Mouse (Mus musculus): ENCODE data around the gene Pax7. TPM values are rescaled to one million over a fixed set of nuclear protein-coding genes. Genes with fewer than 3 reads are reported as not detected.
A peak's percentile ranks its signal among the peaks of the same experiment; 100 is the strongest.

Pax7 gene
- total RNA-seq, 1 experiment from 2014 or later: not detected

DNA sequence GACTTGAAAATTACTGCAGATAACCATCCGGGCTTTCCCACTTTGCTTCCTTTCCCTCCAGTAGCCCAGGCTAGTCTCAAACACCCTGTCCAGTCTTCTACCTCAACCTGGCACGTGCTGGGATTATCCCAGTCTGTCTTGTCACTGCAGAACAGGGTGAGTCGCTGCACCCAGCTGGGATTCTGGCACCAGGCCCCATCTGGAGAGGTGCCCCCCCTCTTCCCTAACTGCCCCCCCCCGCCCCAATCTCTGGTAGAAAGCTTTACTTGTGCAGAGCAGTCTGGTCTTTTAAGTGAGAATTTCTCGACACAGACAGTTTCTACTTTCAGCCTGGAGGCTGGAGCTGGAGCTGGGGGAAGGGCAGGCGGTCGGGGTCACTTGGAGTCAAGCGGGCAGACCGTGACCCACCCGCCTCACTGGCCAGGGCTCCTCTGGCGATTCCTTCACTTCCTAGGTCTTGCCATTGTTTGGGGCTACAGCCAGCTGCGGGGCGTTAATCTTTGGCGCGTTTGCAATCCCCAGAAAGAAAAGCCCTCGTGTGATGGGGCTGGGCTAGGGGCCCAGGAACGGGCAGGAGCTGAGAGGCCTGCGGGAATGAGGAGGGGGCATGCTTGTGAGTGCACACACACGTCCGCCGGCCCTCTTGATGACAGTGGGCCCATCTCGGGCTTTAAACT, 22.4 kb downstream of the Pax7 start:
- no peak for DNase-seq

DNA sequence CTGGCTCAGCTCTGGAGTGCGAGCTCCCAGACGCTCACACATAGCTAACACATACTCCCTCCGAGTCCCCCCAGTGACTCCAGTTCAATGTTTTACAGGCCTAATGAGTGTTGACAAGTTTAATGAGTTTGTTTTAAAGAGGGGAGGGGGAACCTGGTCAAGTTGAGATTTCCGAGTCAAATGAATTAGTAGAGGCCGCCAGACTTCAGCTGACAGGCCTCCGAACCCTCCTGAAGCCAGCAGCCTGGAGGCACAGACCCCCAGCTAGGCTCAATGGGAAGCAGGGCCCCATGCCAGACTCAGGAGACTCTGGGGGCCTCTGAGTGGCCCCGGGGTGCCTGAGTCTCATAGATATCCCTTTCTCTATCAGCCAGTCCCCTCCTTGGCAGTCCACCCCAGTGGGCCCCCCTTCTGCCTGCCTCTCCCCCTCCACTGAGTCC, 23.9 kb downstream of the Pax7 start:
- no peak for DNase-seq

DNA sequence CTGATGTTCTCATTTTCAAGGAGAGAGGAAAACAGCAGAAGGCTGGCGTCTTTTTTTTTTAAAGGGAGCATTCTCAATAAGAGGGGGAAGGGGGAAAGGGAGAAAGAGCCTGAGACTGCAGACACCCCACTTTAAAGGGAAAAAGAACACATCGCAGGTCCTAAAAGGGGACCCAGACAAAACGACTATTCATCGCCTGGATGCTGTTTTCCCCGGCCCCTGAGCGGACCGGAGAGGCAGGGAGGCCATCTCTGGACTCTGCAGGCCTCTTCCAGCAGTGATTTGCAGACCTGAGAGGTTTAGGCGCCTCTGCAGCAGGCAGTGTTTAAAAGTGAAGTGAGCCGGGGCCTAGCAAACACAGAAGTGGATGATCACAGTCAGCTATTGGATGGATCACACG, 25.5 kb downstream of the Pax7 start:
- no peak for DNase-seq

DNA sequence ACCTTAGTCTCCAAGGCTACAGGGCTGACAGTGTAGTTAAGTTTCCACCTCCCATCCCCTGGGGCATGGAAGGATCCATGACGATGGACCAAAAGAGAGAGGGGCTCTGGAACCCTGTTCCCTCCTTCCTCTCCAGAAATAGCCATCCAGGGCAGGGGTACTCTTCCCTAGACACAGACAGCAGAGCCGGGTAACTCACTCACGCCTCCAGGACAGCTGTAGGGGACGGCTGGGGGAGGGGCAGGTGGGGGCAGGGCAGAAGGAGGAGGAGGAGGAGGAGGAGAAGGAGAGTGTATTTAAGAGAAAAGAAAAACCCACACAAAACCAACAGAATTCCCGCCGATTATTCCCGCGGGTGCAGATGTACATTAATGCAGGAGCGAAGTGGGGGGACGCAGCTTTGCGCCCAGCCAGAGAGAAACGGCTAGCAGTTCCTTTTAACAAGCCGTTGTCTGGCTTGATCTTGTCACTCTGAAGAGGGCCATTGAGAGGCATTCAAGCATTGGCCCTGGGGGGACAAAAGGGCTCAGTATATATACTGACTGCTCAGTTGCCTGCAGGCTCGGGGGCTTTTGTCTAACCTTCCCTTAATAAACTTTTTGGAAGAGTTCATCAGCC, 26.0 kb downstream of the Pax7 start:
- DNase-seq: no peak

DNA sequence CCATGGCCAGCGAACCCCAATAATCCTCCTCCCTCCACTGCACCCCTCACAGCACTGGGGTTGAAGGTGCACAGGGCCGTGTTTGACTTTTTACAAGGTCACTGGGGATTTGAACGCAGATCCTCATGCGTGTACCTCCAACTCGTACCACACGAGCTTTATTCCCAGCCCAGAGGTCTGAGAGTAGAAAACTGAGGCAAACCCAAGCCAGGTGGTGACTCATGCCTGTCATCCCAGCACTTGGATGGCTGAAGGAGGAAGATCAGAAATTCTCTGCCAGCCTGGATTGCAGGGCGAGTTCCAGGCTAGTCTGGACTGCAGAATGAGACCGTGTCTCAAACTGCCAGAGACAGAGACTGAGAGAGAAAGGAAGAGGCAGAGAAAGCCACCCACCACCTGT, 28.4 kb downstream of the Pax7 start:
- DNase-seq: no peak

DNA sequence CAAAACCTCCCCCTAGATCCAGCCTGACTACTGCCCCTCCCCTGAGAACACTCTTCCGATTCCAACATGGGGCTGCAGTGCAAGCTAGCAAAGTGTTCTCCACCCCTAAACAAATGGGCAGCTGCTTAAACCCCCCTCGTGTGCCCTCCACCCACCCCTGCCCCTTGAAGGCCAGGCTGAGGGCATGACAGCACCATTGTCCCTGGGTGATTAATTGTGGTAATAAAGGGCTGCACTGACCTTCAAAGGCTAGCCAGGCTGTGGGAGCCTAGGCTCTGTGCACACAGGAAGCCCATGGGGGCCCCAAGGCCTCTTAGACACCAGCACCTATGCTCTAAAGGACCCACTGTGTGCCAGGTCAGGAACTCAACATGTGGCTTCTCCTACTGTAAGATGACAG, 29.3 kb downstream of the Pax7 start:
- peak; percentile 34 for DNase-seq

DNA sequence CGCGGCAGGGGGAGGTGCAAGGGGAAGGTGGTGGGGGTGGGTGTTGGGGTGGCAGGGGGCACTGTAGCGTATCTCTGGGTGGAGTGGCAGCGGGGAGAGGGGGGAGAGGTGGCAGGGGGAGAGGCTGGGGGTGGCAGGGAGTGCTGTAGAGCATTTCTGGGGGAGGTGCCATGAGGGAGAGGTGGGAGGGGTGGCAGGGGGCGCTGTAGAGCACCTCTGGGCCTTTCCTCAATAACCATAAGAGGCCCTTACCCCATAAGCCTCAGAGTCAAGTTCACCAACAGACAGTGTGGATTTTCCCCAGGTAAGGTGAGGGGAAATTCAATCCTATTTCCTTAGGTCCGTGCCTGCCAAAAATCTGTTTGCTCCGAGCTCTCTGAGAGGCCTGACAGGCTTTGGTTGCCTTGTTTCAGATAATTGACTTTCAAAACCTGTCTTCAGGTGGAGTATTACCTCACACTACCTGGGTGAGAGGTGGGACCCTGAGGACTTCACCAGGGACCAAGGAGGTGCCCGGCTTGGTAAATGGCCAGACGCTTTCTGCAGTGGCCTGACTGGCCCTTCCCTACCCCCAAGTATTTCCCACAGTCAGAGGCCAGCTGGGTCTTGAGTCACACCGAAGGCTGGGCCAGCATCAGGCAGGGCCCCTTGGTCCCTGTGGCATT, 33.8 kb downstream of the Pax7 start:
- DNase-seq: no peak

DNA sequence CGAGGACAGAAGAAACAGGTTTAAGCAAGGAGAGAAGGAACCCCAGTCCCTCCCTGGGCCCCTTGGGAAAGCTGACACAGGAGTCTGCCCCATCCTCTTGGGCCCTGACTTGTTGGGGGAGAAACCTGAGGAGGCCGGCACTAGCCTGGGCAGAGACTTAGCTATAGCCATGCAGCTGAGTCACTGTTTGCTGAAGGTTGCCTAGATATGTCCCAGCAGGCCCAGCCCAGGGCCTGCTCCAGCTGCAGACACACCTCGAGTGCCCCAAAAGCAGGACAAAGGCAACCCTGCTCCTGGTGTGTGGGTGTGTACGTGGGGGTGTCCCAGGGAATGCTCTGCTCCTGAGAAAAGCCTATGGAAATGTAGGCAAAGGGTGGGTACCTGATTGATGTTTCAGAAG, 36.0 kb downstream of the Pax7 start:
- no peak for DNase-seq

DNA sequence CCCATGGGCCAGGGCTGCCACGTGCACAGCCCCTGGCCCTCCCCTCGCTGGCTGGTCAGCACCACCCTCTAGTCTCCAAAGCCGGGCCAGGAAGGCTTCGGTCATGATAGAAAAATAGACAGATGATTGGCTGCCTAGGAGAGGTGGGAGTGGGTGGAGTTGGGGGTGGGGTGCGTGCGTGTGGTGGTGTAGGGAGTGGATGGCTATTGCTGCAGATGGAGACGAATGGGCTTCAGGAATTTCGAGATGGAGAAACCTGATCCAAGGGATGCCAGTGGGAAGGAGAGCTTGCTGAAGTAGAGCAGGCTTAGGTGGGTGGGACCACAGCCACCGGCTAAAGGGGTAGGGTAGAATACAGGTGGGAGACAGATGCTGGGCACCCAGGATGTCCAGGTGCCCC, 37.2 kb downstream of the Pax7 start:
- no peak for DNase-seq

DNA sequence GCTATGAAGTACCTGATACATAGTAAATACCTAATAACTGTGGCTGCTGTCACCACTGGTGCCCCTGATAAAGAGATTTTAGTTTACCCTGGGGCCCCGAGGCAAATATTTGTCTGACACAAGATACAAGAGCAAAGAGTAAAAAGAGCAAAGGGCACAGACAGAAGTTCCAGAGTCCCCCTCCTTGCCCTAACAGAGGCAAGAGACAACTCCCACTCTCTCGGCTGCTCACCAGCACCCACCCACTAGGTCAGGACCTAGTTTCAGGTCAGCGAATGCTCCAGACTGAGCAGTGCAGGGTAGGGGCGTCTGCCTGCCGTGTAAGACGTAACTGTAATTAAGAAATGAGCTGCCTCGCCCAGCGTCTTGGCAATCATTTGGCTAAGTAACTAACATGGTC, 42.2 kb downstream of the Pax7 start:
- no peak for DNase-seq

DNA sequence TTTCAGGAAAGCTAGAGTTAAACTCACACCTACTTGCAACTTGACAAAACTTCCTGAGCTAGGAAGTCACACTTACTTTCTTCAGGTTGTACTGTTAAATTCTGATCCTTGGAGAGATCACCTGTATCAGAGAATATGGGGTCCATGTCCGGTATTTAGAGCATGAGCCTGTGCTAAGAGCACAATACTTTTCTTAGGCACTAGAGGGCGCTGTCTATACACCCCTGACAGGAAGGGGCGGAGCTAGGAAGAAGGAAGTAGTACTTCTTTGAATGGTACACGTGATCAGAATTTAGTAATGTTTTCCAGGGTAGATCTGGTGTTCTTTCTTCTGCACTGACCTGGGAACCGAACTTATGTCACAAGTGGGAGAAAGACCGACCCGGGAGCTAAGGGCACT, 43.6 kb downstream of the Pax7 start:
- no peak for DNase-seq

DNA sequence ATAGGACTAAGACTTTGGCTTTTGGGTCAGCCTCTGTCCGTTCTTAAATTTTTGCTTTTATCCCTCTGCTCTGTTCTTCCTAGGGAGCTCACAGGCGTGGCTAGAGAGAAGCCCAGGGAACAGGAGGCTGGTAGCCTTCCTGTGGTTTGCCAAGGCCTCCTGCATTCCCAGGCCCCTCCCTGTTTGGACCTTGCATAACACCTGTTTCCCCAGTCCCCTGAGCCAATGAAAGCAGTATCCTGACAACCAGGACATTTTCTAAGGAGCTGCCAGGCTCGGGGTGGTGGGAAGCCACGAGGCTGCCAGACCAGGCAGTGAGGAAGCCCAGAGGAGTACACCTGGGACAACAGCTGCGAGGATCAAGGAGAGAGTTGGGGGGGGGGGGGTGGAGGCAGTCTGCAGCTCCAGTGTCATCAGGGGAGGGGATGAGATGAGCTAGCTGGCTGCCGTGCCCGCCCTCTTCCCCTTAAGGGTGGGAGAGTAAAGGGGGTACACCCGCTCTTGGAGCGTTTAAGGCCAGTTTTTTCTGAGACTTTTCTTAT, 50.3 kb downstream of the Pax7 start:
- DNase-seq: no peak

DNA sequence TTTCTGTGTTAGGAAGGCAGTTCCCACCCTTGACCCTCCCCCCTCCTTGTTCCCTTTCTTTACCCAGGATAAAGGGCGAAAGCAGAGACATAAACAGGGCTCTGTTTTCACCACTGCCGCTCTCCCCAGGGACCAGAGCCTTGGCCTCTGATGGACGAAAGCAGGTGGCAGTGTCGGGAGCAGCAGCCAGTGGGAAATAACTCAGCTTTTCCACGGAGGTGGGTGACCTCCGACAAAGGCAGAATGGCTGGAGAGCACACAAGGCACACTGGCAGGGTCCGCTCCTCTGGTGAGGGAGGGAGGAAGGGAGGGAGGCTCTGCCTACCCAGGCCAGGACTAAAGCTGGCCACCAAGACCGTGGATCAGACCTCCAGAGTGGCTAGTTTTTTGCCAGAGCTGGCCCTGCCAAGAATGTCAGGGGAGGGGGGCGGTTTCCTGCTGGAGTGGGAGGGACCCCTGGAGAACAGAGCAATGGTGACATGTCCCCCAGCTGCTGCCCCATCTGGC, 62.1 kb downstream of the Pax7 start:
- peak; percentile 21 for DNase-seq

DNA sequence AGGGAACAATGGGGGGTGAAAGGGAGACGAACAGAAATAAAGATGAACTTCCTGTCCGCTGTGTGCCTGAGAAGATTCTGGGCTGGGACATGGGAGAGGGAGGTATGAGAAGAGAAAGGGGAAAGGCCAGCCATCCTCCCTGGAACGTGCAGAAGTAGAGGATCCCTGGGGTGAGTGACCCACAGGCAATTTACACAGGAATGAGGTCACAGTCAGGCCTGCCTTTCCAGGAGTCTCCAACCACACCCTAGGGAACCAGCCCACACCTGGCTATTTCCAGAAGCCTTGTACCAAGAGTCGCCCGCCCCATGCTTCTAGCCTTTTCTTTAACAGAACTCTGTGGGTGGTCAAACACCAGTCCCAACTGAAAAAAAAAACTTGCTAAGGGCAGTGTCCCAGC, 65.5 kb downstream of the Pax7 start:
- DNase-seq: no peak

DNA sequence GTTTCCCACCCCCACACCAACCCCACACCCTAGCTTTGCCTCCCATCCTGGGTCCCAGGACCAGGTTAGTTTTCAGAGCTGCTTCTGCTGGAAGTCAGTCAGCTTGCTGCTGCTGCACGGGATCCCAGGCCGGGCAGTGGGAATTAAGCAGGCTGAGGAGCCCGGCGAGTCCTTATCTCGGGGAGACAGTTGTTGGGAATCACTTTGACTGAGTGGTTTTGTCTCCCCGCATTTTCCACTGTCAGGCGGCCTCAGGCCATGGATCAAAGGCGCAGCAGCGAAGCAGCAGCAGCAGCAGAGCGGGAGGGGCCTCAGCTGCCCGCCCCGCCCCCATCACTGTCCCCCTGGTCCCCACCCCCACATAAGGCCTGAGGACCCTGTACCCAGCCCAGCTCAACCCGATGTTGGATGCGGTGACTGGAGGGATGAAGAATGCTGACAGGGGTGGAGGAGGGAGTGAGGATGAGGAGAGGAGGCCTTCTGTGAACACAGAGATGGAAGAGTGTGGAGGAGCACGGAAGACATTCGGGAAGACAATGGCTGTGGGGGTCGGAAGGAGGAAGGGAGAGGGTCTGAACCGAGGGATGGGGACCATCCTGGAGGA, 66.1 kb downstream of the Pax7 start:
- DNase-seq: no peak

DNA sequence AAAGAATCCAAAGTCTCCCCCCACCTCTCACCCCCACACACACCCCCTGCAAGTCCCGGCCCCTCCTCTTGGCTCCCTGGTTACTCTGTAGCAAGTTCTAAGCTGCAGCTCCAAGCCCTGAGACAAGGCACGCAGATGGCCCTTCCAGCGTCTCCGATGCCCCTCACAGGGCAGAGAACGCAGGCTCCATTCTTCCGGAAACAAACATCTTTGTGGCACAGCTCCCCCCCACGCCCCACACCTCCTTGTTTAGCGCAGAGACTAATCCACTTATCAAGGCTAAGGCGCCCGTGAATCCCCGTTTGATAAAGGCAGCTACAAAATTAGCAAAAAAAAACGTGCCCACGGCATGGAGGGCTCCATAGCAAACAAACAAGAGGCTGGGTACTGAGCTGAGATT, 71.4 kb downstream of the Pax7 start:
- DNase-seq: no peak

DNA sequence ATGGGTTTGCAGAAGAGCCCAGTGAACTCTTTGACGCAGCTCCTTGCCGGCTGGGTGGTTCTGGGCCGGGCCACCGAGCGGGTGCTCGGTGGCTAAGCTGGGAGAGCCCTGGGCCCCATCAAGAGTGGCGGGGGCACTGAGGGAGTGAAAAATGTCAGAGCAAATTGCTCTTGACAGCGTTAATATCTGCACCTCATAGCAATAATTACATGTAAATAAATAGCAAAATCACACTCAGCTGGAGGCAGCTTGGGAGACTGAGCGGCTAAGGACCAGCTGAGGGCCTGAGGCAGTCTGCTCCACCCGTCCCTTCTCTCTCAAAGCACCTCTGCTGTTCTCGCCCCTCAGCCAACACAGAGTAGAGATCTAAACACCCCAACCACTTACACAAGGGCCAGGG, 72.6 kb downstream of the Pax7 start:
- DNase-seq: no peak

DNA sequence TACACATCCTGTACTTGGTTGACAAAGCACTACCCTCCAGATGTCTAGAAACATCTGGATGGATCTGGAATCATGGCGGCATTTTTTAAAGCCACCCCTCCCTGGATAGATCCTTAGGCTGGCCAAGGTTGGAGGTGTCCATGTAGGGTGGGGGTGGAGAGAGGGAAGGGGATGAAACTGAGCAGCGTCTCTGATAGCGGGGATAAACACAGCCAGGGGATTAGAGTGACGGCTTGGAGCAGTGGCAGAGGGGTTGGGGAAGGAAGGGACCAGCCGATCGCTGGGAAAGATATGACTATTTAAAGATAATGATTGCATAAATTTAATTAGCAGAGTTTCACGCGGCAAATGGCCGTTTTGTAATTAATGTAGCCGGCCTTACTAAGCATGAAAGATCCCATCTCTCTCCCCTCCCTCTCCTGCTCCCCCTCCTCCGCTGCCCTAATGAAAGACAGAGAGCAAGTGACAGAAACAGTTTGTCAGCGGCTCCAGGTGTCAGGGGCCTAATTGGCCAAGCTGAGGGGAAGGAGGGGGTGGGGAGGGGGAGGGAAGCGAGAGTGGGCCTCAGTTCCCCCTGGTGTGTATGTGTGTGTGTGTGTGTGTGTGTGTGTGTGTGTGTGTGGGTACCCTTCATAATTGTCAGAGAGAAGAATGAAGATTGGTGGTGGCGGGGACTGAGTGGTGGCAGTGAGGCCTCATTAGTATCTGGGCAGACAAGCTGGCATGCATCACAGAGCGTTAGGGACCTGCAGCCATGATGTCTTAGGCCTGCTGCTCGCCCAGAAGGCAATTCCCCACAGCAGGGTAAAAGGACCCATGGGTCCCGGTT, 74.6 kb downstream of the Pax7 start:
- DNase-seq: no peak

DNA sequence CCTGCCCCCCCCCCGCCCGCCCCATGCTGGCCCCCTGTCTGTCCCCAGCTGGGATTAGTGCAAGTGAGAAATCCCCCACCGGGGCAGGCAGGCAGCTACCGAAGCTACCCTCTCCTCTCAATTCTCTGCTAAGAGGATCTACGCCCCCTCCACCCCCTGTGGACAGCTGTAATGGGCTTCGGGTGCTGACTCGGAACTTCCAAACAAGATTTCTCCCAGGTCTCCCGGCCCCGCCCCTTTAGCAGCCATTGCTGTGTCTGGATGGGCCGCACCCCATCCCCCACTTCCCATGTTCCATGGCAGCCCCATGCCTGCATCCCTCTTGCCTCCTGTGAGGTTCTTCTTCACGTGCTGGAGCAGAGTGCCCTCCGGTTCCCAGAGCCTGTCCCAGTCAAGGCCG, 76.4 kb downstream of the Pax7 start:
- DNase-seq: no peak

DNA sequence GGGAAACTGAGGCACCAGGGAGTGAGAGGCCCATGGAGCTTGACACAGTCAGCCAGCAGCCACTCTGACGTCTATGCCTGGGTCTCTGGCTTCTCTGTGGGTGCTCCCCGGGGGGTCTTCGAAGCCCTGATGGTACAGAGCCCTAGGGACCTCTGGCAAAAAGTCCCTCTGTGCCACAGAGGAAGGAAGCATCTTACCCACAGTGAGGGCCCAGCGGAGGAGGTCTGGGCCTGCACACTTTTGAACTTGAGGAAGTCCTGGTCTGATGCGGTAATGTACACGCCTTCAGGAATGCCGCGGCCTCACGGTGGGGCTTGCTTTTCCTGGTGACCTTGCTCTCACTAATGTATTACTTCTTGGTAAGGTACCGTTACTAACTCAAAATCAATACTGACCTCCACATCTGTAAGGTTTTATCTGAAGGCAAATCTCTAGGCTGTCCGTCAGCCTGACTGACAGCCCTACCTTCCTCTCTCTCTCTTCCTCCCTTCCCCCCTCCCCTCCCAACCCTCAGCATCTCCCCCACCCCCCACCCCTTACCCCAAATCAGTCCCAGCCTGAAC, 79.1 kb downstream of the Pax7 start:
- DNase-seq: no peak

DNA sequence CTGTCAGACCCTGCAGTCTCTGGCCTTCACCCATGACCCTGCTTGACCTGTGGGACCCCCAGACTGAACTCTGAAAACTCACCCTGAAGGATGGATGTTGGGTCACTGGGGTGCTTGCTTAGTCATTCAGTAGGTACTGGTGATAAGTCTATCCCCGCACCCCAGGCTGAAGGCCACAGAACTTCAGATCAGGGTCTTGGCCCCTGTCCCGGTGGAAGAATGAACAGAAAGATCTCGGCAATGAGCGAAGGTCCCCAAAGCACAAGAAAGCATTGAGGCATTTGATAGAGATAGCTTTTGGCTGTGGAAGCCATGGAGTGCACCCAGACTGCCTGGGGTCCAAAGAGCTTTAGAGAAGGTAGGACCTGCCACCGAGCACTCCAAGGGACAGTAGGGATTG, 82.4 kb downstream of the Pax7 start:
- no peak for DNase-seq

Measured in adrenal gland, postnatal 14 days (tissue).